Mouse (Mus musculus) thymus, postnatal 25 days (tissue): ENCODE data around the gene Polr3c.
"Not testable (repeated sequence)": the region's sequence is repeated elsewhere in the genome, so short reads cannot be mapped to it uniquely, and the experiment has no call there.

ENCODE experiments used
- DNase-seq: peaks from one replicate; pipeline ENCODE4 v3.0.0; 2022

Gene Polr3c

DNA sequence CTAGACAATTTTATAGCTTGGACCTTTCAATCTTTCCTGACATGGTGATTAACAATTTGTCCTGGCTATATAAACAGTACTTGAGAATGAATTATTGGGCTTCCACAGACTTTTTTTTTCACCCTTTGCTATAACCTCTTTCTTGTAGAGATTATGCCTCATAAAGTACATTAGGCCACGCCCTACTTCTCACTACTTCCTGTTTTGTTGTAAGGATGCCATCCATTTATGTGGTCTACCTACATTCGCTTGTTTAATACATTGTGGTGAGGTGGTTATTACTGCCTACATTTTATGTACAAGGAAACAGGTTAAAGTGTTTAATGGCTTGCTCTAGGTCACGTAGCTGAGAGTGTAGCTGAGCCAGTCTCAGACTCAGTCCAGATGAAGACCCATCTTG lies 52.3 kb downstream of the Polr3c start:
- DNase-seq: no peak

- no peak for DNase-seq
Observed at GRCm38 (mm10) chr3:96674442-96674841, 53.0 kb downstream of the Polr3c start.

DNA sequence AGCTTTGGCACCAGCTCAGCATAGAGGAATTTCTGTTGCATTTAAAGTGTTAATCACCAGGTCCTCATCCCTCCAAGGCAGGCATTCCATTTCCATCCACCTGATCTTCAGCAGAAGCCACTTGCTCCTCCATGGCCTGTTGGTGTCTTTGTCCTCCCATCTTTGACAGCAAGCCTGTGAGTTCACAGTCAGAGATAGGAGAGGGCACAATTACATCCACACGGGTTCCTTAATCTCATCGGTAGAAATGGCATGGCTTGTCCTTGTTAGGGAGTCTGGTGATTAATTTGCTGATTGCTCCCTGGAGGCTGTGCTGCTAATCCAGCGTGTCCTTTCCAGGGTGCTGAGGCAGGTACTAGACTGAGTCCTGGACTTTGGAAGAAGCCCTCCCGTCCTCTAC lies 53.9 kb downstream of the Polr3c start:
- no peak for DNase-seq

DNA sequence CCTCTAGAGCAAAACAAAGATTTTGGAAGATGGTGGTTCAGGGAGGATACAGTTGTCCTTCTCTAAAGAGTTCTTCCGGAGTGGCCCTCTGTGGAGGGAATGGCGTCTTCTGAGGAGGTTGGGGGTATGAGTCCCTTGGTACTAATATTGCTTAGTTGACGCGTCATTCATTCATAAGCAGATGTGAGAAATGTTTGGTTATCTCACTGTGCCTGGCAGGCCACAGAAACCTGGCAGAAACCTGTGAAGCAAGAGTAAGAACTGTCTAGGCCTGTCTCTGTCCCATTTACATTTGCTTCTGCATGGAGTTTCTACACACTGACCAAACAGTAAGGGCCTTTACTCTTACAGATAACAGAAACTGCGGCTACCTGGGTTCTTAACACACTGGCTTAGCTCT lies 55.9 kb downstream of the Polr3c start:
- DNase-seq: no peak

- peak; percentile 79 for DNase-seq
Observed at GRCm38 (mm10) chr3:96669727-96670468, 57.5 kb downstream of the Polr3c start, which contains the start of gene Ankrd35. Ankrd35 (plus strand) TSS chr3:96670131.

DNA sequence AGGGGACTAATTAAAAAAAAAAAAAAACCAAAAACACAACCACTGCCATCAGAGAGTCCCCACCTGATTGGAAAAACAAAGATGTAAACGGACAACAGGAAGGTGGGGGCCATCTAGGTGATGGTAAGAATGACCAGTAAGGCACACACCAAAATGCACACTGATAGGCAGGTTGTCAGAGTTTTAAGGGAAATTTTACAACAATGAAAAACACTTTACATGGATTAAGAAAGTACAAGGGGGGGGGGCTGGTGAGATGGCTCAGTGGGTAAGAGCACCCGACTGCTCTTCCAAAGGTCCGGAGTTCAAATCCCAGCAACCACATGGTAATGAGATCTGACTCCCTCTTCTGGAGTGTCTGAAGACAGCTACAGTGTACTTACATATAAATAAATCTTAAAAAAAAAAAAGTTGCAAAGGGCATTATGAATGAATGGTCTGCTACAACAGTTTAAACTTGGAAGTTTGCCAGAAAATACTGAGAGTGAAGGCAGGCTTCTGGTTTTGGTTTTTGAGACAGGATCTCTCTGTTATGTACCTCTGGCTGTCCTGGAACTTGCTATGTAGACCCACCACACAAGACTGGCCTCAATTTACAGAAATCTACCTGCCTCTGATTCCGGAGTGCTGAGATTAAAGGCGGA lies 58.9 kb downstream of the Polr3c start:
- DNase-seq: no peak

GRCm38 (mm10) chr3:96667316-96667715 lies 60.1 kb downstream of the Polr3c start:
- DNase-seq: peak; percentile 38

DNA sequence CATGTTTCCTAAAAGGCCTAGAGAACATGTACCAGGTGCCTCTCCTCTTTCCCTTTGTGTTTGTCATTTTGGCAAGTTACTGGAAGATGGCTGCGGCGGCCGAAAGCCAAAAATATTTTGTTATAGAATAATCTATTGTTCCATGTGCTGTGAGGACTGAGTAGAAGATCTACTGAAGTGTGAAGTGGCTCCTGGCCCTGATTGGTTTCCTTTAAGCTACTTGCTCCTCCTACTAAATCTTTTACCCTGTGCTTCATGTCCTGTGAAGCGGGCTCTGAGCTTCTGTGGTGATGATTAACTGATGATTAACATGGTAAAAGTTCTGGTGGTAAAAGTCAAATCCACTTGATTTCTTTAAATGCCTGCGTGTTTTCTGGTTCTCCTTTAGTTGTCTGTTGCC lies 60.5 kb downstream of the Polr3c start:
- DNase-seq: no peak

- not testable (repeated sequence) for DNase-seq
Observed at GRCm38 (mm10) chr3:96665732-96666363, 61.6 kb downstream of the Polr3c start.

- DNase-seq: peak; percentile 73
Observed at GRCm38 (mm10) chr3:96663432-96664239, 63.8 kb downstream of the Polr3c start.

DNA sequence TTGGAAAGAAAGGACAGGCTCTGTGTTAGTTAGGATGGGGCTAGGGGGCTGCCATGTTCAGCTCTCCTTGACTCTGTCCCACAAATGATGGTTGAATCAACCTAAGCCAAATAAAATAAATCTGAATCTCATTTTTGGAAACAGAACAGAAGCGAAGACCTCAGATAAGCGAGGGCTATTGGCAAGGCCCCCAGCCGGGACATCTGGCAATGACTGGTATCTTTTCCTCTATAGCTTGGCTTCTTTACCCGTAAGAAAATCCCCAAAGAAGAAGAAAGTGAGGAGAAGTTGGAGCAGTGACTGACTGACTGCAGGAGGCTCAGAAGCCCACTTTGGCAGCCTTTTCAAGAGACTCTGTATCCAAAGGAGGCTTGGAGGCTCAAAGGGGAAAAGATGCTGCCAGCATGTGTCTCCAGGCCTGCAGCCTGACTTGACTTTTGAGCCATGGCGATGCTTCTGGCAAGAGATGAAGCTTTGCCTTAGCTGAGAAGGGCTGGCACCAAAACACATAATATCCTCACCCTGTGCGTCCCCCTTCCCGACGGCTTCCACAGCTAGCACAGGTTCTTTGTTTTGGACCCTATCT lies 64.6 kb downstream of the Polr3c start:
- DNase-seq: no peak
